Mouse (Mus musculus): ENCODE data around the gene Fgf13.

DNA sequence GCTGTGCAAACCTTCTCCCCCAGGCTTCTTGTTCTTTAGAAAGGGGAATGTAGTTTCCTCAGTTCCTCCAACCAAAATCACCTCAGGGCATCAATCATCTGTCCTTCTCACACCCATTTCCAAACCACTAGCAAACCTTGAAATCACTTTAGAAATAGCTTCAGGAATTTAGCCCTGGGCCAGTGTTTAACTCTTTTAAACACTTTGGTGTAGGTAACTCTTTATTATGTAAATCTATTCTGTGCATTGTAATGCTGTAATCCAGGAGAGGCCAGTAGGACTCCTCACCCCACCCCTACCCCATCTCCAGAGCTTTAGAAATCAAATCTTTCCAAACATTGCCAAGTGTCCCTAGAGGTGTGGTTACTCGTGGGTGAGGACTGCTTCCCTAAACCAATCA, 74.5 kb downstream of the Fgf13 start:
- no peak for TF ChIP-seq POLR2A (IDR thresholded peaks at IDR 0.05; ENCODE audit: extremely low read depth, insufficient read depth, low read length)
- TF ChIP-seq CTCF (IDR thresholded peaks at IDR 0.05; ENCODE audit: extremely low read depth, insufficient read depth, low read length) = no peak
